Mouse (Mus musculus): Measurements from ENCODE around the gene Tnk1. TPM values are rescaled to one million over a fixed set of nuclear protein-coding genes. Genes with fewer than 3 reads are reported as not detected.

Gene Tnk1
- polyA plus RNA-seq, 1 experiment from 2014 or later, result 0.69 TPM

DNA sequence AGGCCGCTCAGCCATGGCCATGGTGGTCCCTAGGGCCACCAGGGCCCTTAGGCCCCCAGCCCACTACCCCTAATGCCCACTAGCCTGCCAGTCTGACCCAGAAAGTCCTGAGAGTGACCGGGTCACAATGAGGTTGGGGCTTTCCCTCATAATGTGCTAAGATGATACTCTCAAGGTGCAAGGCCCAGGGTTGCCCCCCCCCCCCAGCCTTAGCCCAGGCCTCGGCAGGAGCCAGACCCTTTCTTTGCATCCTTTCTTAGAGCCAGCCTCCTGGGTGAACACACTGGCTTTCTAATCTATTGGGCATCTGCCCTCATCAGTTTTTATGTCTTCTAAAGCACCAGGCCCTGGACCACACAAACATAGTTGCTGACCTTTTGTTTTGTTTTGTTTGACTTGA is 36.5 kb downstream of the Tnk1 start, which contains the start of gene Spem1:
Gene Spem1 (minus strand): TSS at position 101 of the 400 bp plus-strand sequence.
- Histone ChIP-seq H3K27ac (ENCODE audit: low read depth) (no peak within 1 kb of the TSS), H3K4me1 (ENCODE audit: insufficient read depth) (no peaks in the 10 kb centered on the region), H3K9ac (replicated peaks) (no peak within 1 kb of the TSS), H3K4me2 (ENCODE audit: low read depth, low read length) (no peak within 1 kb of the TSS), H3K36me3 (replicated peaks; ENCODE audit: insufficient read depth, low read length) (no peaks in the 10 kb centered on the region), H3K27me3 (ENCODE audit: insufficient read depth, low read length) (no peaks in the 10 kb centered on the region), H3K4me3 (ENCODE audit: low read depth, low read length) (no peak within 1 kb of the TSS), H3K9me3 (ENCODE audit: low read length) (no peaks in the 10 kb centered on the region)
- DNase-seq (no peak), ATAC-seq (no peak)
- no peak for TF ChIP-seq EP300 (IDR thresholded peaks at IDR 0.05; ENCODE audit: low read depth)
- WGBS (ENCODE audit: insufficient replicate concordance), result 61% methylated on average over 2 of the region's 3 CpGs

DNA sequence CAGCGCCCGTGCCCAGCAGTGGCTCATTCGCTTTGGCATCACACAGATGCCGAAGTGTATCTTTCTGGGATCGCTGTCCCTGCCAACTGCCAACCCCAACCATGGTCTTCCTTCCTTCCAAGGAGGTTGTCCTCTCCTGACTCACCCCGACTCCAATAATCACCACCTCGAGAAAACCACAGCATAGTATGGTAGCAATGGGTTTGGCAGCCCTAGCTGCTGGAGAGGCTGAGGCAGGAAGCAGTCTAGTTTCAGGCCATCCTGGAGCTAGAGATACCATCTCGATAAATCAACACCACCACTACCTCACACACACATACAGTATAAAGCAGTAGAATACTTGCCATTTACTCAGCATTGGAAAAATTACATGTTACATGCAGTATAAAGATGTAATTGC is 39.7 kb downstream of the Tnk1 start:
- no peaks in the 10 kb centered on the region for H3K36me3 ChIP-seq (replicated peaks; ENCODE audit: insufficient read depth, low read length)
- H3K4me1 ChIP-seq (ENCODE audit: insufficient read depth), result no peaks in the 10 kb centered on the region
- H3K4me3 ChIP-seq (ENCODE audit: low read depth, low read length), result no peak overlapping the region
- H3K27ac ChIP-seq (ENCODE audit: low read depth), result no peak overlapping the region
- H3K9me3 ChIP-seq (ENCODE audit: low read length), result no peaks in the 10 kb centered on the region
- H3K9ac ChIP-seq (replicated peaks), result no peak overlapping the region
- H3K4me2 ChIP-seq (ENCODE audit: low read depth, low read length), result no peak overlapping the region
- DNase-seq (no peak), ATAC-seq (no peak)
- WGBS (ENCODE audit: insufficient replicate concordance), result 74% methylated on average over 8 of the region's 8 CpGs
- H3K27me3 ChIP-seq (ENCODE audit: insufficient read depth, low read length), result no peaks in the 10 kb centered on the region
- TF ChIP-seq CTCF (IDR thresholded peaks at IDR 0.05; ENCODE audit: low read depth) (no peak), EP300 (IDR thresholded peaks at IDR 0.05; ENCODE audit: low read depth) (no peak)

DNA sequence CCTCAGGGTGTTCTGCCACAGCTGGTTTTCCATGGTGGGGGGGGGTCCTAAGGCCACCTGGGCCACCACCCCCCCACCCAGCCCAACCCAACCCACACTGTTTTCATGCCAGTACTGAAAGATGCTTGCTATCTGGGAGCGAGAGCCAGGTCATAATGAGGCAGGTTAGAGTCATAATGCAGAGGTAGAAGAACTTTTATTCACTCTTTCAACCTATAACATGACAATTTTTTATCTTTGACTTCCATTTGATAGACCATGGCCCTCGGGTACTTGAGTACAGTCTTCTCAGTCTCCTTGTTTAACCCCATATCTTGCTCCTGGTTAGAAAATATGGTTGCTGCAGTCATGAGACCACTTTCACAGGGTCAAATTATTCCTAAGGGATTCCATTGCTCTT is 40.2 kb downstream of the Tnk1 start, which contains the start of gene Spem2:
Gene Spem2 (minus strand): TSS at position 101 of the 400 bp plus-strand sequence.
- no peak within 1 kb of the TSS for H3K4me2 ChIP-seq (ENCODE audit: low read depth, low read length)
- DNase-seq (no peak), ATAC-seq (no peak)
- H3K4me1 ChIP-seq (ENCODE audit: insufficient read depth), result no peaks in the 10 kb centered on the region
- 74% methylated on average over 2 of the region's 2 CpGs for WGBS (ENCODE audit: insufficient replicate concordance)
- no peak within 1 kb of the TSS for H3K27ac ChIP-seq (ENCODE audit: low read depth)
- no peak within 1 kb of the TSS for H3K9ac ChIP-seq (replicated peaks)
- no peaks in the 10 kb centered on the region for H3K36me3 ChIP-seq (replicated peaks; ENCODE audit: insufficient read depth, low read length)
- TF ChIP-seq CTCF (IDR thresholded peaks at IDR 0.05; ENCODE audit: low read depth) (no peak), EP300 (IDR thresholded peaks at IDR 0.05; ENCODE audit: low read depth) (no peak)
- H3K4me3 ChIP-seq (ENCODE audit: low read depth, low read length), result no peak within 1 kb of the TSS
- H3K27me3 ChIP-seq (ENCODE audit: insufficient read depth, low read length), result no peaks in the 10 kb centered on the region
- no peaks in the 10 kb centered on the region for H3K9me3 ChIP-seq (ENCODE audit: low read length)

GRCm38 (mm10) chr11:69816520-69816919 is 42.0 kb downstream of the Tnk1 start:
- H3K27ac ChIP-seq (ENCODE audit: low read depth), result no peak overlapping the region
- no peak overlapping the region for H3K4me2 ChIP-seq (ENCODE audit: low read depth, low read length)
- TF ChIP-seq CTCF (IDR thresholded peaks at IDR 0.05; ENCODE audit: low read depth) (no peak), EP300 (IDR thresholded peaks at IDR 0.05; ENCODE audit: low read depth) (no peak)
- no peaks in the 10 kb centered on the region for H3K4me1 ChIP-seq (ENCODE audit: insufficient read depth)
- DNase-seq (no peak), ATAC-seq (no peak)
- 87% methylated on average over 12 of the region's 12 CpGs for WGBS (ENCODE audit: insufficient replicate concordance)
- H3K36me3 ChIP-seq (replicated peaks; ENCODE audit: insufficient read depth, low read length), result no peaks in the 10 kb centered on the region
- H3K9ac ChIP-seq (replicated peaks), result no peak overlapping the region
- no peak overlapping the region for H3K4me3 ChIP-seq (ENCODE audit: low read depth, low read length)
- no peaks in the 10 kb centered on the region for H3K27me3 ChIP-seq (ENCODE audit: insufficient read depth, low read length)
- no peaks in the 10 kb centered on the region for H3K9me3 ChIP-seq (ENCODE audit: low read length)

- H3K27me3 ChIP-seq (ENCODE audit: insufficient read depth, low read length), result no peaks in the 10 kb centered on the region
- no peaks in the 10 kb centered on the region for H3K36me3 ChIP-seq (replicated peaks; ENCODE audit: insufficient read depth, low read length)
- no peak within 1 kb of the TSS for H3K27ac ChIP-seq (ENCODE audit: low read depth)
- no peak within 1 kb of the TSS for H3K4me3 ChIP-seq (ENCODE audit: low read depth, low read length)
- no peak within 1 kb of the TSS for H3K9ac ChIP-seq (replicated peaks)
- no peak for DNase-seq
- WGBS (ENCODE audit: insufficient replicate concordance), result 54% methylated on average over 10 of the region's 10 CpGs
- TF ChIP-seq EP300 (IDR thresholded peaks at IDR 0.05; ENCODE audit: low read depth), result no peak
- TF ChIP-seq CTCF (IDR thresholded peaks at IDR 0.05; ENCODE audit: low read depth), result peak; percentile 24; the same call in 1 of the 2 replicates
- no peaks in the 10 kb centered on the region for H3K9me3 ChIP-seq (ENCODE audit: low read length)
- H3K4me1 ChIP-seq (ENCODE audit: insufficient read depth), result no peaks in the 10 kb centered on the region
- ATAC-seq, result no peak
- H3K4me2 ChIP-seq (ENCODE audit: low read depth, low read length), result no peak within 1 kb of the TSS
These were observed 43.4 kb downstream of the Tnk1 start, which contains the start of gene Gm39566 for GRCm38 (mm10) chr11:69815155-69815554. Gene Gm39566 (minus strand): TSS chr11:69815298.

- H3K27me3 ChIP-seq (ENCODE audit: insufficient read depth, low read length), result peaks cover 10% of the 10 kb centered on the region
- H3K9me3 ChIP-seq (ENCODE audit: low read length), result no peaks in the 10 kb centered on the region
- H3K4me3 ChIP-seq (ENCODE audit: low read depth, low read length), result no peak overlapping the region
- H3K4me2 ChIP-seq (ENCODE audit: low read depth, low read length), result no peak overlapping the region
- DNase-seq, result no peak
- no peaks in the 10 kb centered on the region for H3K36me3 ChIP-seq (replicated peaks; ENCODE audit: insufficient read depth, low read length)
- H3K27ac ChIP-seq (ENCODE audit: low read depth), result no peak overlapping the region
- no peak for ATAC-seq
- H3K9ac ChIP-seq (replicated peaks), result no peak overlapping the region
- TF ChIP-seq EP300 (IDR thresholded peaks at IDR 0.05; ENCODE audit: low read depth) (no peak), CTCF (IDR thresholded peaks at IDR 0.05; ENCODE audit: low read depth) (peak; percentile 26; the same call in 1 of the 2 replicates)
- no peaks in the 10 kb centered on the region for H3K4me1 ChIP-seq (ENCODE audit: insufficient read depth)
These were observed 48.2 kb downstream of the Tnk1 start for GRCm38 (mm10) chr11:69810280-69810679.

DNA sequence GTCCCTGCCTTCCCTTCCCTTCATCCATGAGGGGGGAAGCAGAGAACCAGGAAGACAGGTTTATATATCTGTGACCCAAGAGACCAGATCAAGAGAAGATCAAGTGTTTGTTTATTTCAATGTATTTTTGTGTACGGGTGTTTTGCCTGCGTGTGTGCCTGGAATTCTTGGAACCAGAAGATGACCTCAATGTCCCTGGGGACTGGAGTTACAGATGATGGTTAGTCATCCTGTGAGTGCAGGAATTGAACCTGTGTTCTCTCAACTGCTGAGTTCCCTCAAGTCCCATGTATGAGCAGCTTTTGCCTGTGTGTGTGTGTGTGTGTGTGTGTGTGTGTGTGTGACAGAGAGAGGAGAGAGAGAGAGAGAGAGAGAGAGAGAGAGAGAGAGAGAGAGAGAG is 50.9 kb downstream of the Tnk1 start:
- no peak for DNase-seq
- no peaks in the 10 kb centered on the region for H3K9me3 ChIP-seq (ENCODE audit: low read length)
- 72% methylated on average over 2 of the region's 2 CpGs for WGBS (ENCODE audit: insufficient replicate concordance)
- no peak overlapping the region for H3K9ac ChIP-seq (replicated peaks)
- no peak overlapping the region for H3K4me2 ChIP-seq (ENCODE audit: low read depth, low read length)
- H3K27me3 ChIP-seq (ENCODE audit: insufficient read depth, low read length), result peaks cover 37% of the 10 kb centered on the region
- H3K36me3 ChIP-seq (replicated peaks; ENCODE audit: insufficient read depth, low read length), result no peaks in the 10 kb centered on the region
- no peak overlapping the region for H3K27ac ChIP-seq (ENCODE audit: low read depth)
- TF ChIP-seq EP300 (IDR thresholded peaks at IDR 0.05; ENCODE audit: low read depth) (no peak), CTCF (IDR thresholded peaks at IDR 0.05; ENCODE audit: low read depth) (no peak)
- no peak for ATAC-seq
- H3K4me3 ChIP-seq (ENCODE audit: low read depth, low read length), result no peak overlapping the region
- H3K4me1 ChIP-seq (ENCODE audit: insufficient read depth), result peaks cover 20% of the 10 kb centered on the region

All from liver, postnatal 0 days (tissue).